Mouse (Mus musculus): ENCODE data around the gene Ift140. TPM values are rescaled to one million over a fixed set of nuclear protein-coding genes. Genes with fewer than 3 reads are reported as not detected.
A peak's percentile ranks its signal among the peaks of the same experiment; 100 is the strongest.

The Ift140 gene
- polyA plus RNA-seq, 1 experiment from 2014 or later = 28.1 TPM

DNA sequence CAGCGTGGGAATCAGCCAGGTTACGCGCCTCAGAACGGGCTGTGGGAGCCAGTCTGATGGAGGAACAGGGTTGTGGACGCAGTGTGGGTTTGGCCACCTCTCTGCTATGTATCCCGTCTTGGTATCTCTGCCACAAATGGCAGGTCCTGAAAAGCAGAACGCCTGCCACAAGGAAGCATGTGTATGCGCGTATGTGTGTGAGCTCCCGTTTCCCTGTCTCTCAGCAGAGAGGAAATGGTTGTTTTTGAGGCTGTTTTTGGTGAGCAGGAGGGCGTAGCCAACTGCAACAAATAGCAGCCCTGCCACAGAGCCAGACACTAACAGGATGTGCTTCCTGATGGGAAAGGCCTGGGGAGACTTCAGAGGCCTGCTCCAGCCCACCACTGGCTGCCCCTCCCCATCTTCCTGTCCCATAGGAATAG lies 65.1 kb downstream of the Ift140 start:
- Histone ChIP-seq H3K4me3 (replicated peaks) (no peak overlapping the region), H3K4me2 (no peak overlapping the region), H3K27me3 (no peaks in the 10 kb centered on the region), H3K9me3 (no peaks in the 10 kb centered on the region), H3K9ac (no peak overlapping the region), H3K36me3 (replicated peaks) (no peaks in the 10 kb centered on the region), H3K27ac (peak overlapping the region; percentile 8; the same call in 1 of the 2 replicates), H3K4me1 (no peaks in the 10 kb centered on the region)
- ATAC-seq (ENCODE audit: low FRiP score) = no peak
- WGBS = 90% methylated on average over 11 of the region's 11 CpGs

DNA sequence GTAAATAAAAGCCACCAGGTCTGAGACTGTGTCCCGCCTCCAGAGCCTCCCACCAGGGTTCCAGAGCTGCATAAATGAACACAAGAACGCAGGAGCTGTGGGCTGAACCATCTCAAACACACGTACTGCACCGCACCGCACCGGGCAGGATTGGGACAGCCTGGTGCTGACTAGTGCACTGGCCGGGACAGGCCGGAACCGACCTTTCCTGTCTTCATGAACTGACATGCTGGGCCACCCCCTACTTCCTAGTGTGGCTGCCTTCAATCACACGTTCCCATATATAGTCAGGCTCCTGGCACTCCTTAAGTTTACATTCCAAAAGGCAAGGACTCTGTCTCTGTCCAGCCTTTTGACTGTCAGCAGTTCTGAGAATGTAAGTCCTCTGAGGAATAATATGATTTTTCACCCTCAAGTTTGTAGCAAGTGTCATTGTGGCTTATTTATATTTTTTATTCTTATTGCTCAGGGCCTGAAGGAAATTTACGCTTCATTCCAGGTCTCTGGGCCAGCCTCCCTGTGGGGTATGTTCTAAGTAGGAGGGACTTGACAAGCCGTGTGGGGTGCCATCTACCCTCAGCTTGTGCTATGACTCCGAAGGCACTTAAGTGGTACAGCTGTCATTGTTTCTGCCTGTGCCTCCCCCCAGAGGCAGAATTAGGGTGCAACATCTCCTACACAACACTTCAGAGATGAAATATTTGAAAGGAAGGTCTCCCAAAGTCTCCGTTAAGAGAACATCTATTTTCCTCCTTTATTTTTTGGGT lies 66.4 kb downstream of the Ift140 start:
- H3K36me3 ChIP-seq (replicated peaks) = no peaks in the 10 kb centered on the region
- H3K4me1 ChIP-seq = no peaks in the 10 kb centered on the region
- H3K27me3 ChIP-seq = no peaks in the 10 kb centered on the region
- no peak overlapping the region for H3K27ac ChIP-seq
- H3K9me3 ChIP-seq = no peaks in the 10 kb centered on the region
- 79% methylated on average over 14 of the region's 14 CpGs for WGBS
- H3K9ac ChIP-seq = no peak overlapping the region
- no peak overlapping the region for H3K4me2 ChIP-seq
- no peak for ATAC-seq (ENCODE audit: low FRiP score)
- H3K4me3 ChIP-seq (replicated peaks) = no peak overlapping the region

DNA sequence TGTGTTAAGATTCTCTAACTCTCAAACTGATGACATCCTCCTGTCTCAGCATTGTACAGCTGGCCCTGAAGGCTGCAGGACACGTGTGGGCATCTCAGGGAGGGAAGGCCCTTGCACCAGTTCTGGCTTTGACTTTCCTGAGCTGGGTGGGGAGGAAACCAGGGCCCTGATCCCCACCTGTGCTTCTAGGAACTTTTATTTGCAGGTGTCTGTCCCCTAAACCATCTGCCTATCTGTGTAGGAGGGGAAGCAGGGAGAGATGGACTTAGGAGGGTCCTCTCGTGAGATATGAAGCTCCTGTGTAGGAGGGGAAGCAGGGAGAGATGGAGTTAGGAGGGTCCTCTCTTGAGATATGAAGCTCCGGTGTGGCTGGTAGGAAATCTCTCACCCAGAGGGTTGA lies 67.0 kb downstream of the Ift140 start:
- Histone ChIP-seq H3K27ac (no peak overlapping the region), H3K27me3 (no peaks in the 10 kb centered on the region), H3K36me3 (replicated peaks) (peaks cover 2% of the 10 kb centered on the region; the same call in 1 of the 2 replicates), H3K4me3 (replicated peaks) (no peak overlapping the region), H3K4me1 (no peaks in the 10 kb centered on the region), H3K9ac (no peak overlapping the region), H3K4me2 (no peak overlapping the region), H3K9me3 (no peaks in the 10 kb centered on the region)
- 70% methylated on average over 3 of the region's 3 CpGs for WGBS
- ATAC-seq (ENCODE audit: low FRiP score) = no peak

DNA sequence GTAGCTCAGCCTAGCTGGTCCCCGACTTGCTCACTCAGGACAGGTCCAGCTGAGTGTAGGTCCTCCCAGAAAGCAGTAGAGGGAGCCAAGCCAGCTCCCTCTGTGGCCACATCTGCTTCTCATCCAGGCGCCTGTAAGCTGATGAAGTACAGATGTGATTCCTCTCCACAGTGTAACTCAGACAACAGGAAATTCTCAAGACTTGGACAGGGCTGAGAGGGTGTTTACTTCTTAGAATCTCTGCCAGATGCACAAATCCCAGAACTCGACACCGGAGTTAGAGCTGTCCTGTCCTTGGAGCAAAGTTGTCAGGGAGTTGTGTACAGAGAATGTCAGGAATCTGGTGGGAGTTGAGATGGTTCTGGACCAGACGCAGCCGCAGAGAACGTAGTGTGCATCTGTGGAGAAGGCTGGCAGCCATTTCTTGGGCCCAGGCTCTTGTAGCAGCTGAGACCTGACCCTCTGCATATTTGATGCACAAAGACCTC lies 67.6 kb downstream of the Ift140 start, which contains the start of gene Tmem204:
Gene Tmem204, minus strand, starts transcription at position 148 of the 488 bp plus-strand sequence.
- ATAC-seq (ENCODE audit: low FRiP score) = no peak
- Histone ChIP-seq H3K27ac (peak within 1 kb of the TSS; percentile 50), H3K27me3 (no peaks in the 10 kb centered on the region), H3K4me2 (no peak within 1 kb of the TSS), H3K9ac (no peak within 1 kb of the TSS), H3K4me1 (no peaks in the 10 kb centered on the region), H3K36me3 (replicated peaks) (peaks cover 6% of the 10 kb centered on the region), H3K9me3 (no peaks in the 10 kb centered on the region), H3K4me3 (replicated peaks) (no peak within 1 kb of the TSS)
- 72% methylated on average over 7 of the region's 7 CpGs for WGBS

DNA sequence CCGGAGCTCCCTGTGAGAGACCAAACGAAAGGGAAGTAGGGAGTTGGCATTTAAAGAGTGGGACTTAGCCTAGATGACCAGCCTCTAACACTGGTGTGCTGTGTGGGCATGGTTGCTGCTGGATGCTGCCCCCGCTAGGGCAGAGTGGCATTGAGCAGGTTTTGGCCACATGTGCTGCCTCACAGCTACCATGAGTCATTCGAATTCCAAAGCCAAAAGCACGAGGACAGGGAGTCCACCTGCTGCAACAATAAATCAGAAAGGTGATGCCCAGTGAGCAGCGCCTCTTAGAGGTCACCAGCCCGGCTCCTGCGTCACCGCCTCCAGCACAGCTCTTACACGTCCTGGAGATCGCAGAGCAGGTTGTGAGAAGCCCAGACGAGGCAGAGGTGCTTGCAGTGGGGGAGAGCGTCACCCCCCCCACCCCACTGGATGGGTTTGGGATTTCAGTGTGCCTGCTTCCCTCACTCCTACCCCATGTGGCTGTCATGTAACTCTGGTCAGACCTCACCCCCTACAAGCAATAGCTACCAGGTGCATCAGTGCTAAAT lies 69.0 kb downstream of the Ift140 start:
- 78% methylated on average over 13 of the region's 13 CpGs for WGBS
- Histone ChIP-seq H3K27me3 (no peaks in the 10 kb centered on the region), H3K9ac (no peak overlapping the region), H3K4me3 (replicated peaks) (no peak overlapping the region), H3K4me2 (no peak overlapping the region), H3K27ac (no peak overlapping the region), H3K9me3 (no peaks in the 10 kb centered on the region), H3K4me1 (no peaks in the 10 kb centered on the region), H3K36me3 (replicated peaks) (peaks cover 17% of the 10 kb centered on the region)
- ATAC-seq (ENCODE audit: low FRiP score) = no peak

DNA sequence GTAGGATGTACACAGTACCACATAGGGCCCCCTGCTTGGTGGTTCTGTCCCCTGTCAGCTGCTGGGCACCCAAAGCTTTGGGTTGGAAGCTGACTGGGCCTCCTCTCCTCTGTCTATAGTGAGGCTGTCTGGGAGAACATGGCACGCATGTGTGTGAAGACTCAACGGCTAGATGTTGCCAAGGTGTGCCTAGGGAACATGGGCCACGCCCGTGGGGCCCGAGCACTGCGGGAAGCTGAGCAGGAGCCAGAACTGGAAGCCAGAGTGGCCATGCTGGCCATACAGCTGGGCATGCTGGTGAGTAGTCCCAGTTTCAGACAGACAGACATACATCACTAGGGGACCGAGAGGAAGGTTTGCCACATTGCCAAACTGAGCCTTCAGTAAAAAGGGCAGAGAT lies 70.8 kb downstream of the Ift140 start:
- Histone ChIP-seq H3K4me1 (no peaks in the 10 kb centered on the region), H3K27me3 (no peaks in the 10 kb centered on the region), H3K27ac (no peak overlapping the region), H3K9me3 (no peaks in the 10 kb centered on the region), H3K4me2 (no peak overlapping the region), H3K9ac (no peak overlapping the region), H3K4me3 (replicated peaks) (no peak overlapping the region), H3K36me3 (replicated peaks) (peaks cover 24% of the 10 kb centered on the region)
- WGBS = 94% methylated on average over 7 of the region's 7 CpGs
- ATAC-seq (ENCODE audit: low FRiP score) = no peak

DNA sequence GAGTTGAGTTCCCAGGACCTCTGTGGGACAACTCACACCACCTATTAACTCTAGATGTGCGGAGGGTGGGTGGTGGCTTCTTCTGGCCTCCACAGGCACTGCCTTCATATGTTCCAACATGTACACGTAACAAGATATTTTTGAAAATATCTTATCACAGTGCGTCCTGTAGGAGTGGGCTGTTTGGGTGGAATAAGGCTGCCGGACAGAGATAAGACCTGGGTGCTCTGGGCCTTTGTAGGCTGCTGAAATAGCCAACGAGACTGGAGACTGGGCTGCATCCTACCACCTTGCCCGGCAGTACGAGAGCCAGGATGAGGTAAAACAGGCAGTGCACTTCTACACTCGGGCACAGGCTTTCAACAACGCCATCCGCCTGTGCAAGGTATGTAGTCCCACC lies 73.3 kb downstream of the Ift140 start:
- H3K27me3 ChIP-seq = no peaks in the 10 kb centered on the region
- no peak overlapping the region for H3K4me2 ChIP-seq
- WGBS = 92% methylated on average over 10 of the region's 10 CpGs
- H3K27ac ChIP-seq = no peak overlapping the region
- ATAC-seq (ENCODE audit: low FRiP score) = no peak
- no peaks in the 10 kb centered on the region for H3K4me1 ChIP-seq
- no peak overlapping the region for H3K9ac ChIP-seq
- no peaks in the 10 kb centered on the region for H3K9me3 ChIP-seq
- peaks cover 44% of the 10 kb centered on the region for H3K36me3 ChIP-seq (replicated peaks)
- H3K4me3 ChIP-seq (replicated peaks) = no peak overlapping the region

DNA sequence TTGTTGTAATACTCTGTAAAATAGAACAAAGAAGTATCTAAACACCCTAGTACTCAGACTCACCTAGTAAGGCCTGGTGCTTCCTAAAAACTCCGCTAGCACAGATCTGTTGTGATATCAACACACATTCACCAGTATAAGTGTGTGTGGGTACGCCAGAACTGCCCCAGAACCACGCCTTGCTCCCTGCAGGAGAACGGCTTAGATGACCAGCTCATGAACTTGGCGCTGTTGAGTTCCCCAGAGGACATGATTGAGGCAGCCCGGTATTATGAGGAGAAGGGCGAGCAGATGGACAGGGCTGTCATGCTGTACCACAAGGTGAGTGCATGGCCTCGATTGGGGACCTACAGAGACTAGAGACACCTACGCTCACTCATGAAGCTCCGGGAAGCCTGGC lies 74.6 kb downstream of the Ift140 start:
- Histone ChIP-seq H3K27ac (no peak overlapping the region), H3K36me3 (replicated peaks) (peaks cover 50% of the 10 kb centered on the region), H3K4me1 (no peaks in the 10 kb centered on the region), H3K9me3 (no peaks in the 10 kb centered on the region), H3K9ac (no peak overlapping the region), H3K27me3 (no peaks in the 10 kb centered on the region), H3K4me3 (replicated peaks) (no peak overlapping the region), H3K4me2 (no peak overlapping the region)
- WGBS = 94% methylated on average over 10 of the region's 10 CpGs
- no peak for ATAC-seq (ENCODE audit: low FRiP score)

DNA sequence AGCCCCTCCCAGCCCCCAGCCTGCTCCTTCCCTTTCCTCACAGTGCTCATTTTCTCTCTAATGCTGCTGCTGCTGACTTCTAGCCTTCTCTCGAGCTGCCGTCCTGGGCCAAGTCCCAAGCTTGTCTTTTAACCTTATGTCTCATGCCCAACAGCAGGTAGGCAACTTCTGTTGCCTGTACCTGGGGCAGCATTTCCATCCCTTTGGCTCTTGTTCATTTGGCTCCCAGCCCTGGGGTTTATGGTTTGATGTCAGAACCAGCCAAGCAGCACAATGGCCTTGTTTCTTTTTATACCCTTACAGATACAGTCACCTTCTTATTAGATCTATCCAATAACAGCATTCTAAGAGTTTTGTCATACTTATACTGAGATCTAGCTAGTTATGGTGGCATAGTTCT lies 80.3 kb downstream of the Ift140 start:
- Histone ChIP-seq H3K4me2 (no peak overlapping the region), H3K36me3 (replicated peaks) (peaks cover 70% of the 10 kb centered on the region), H3K9ac (no peak overlapping the region), H3K27me3 (no peaks in the 10 kb centered on the region), H3K4me1 (no peaks in the 10 kb centered on the region), H3K4me3 (replicated peaks) (no peak overlapping the region), H3K27ac (no peak overlapping the region), H3K9me3 (no peaks in the 10 kb centered on the region)
- WGBS = 87% methylated on average over 2 of the region's 2 CpGs
- ATAC-seq (ENCODE audit: low FRiP score) = no peak

DNA sequence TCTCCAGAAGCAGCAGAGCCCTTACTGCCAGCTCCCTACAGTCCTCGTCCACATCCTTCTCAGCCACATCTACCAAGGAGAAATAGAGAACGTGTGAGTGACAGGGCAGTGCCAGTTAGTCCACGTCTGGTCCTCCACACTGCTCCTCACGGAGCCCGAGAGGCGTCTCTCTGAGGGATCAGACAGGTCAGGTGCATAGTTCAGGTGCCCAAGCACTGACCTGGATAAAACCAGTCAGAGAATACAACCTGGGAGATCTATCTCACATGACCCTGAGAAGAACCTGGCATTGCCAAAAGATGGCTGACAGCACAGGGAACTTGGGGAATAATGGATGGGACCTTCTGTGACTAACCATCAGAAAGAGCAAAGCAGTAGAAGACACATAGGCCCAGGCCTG lies 84.2 kb downstream of the Ift140 start:
- no peaks in the 10 kb centered on the region for H3K4me1 ChIP-seq
- no peaks in the 10 kb centered on the region for H3K27me3 ChIP-seq
- H3K4me2 ChIP-seq = no peak overlapping the region
- H3K27ac ChIP-seq = no peak overlapping the region
- H3K4me3 ChIP-seq (replicated peaks) = no peak overlapping the region
- no peak for ATAC-seq (ENCODE audit: low FRiP score)
- no peaks in the 10 kb centered on the region for H3K9me3 ChIP-seq
- no peak overlapping the region for H3K9ac ChIP-seq
- 90% methylated on average over 6 of the region's 6 CpGs for WGBS
- H3K36me3 ChIP-seq (replicated peaks) = peaks cover 81% of the 10 kb centered on the region

DNA sequence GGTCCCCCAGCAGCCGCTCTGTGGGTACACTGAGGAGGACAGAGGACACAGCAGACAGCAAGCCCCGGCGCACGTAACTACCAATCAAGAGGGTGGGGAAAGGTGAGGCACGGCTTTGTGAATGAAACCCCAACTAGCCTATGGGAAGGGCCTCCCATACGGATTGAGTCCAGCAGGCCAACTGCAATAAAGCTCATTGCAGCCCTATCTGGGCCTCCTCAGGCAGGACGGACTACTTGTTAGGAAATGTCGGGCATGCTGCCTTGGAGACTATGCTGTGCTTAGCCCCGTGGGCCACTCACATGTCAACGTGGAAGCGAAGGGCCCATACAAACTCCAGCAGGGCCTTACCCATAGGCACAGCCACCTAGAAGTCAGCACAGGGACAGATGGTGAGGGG lies 85.5 kb downstream of the Ift140 start:
- peaks cover 93% of the 10 kb centered on the region for H3K36me3 ChIP-seq (replicated peaks)
- no peak overlapping the region for H3K27ac ChIP-seq
- H3K27me3 ChIP-seq = no peaks in the 10 kb centered on the region
- no peaks in the 10 kb centered on the region for H3K9me3 ChIP-seq
- ATAC-seq (ENCODE audit: low FRiP score) = no peak
- H3K4me1 ChIP-seq = no peaks in the 10 kb centered on the region
- H3K4me2 ChIP-seq = no peak overlapping the region
- WGBS = 92% methylated on average over 11 of the region's 11 CpGs
- no peak overlapping the region for H3K4me3 ChIP-seq (replicated peaks)
- no peak overlapping the region for H3K9ac ChIP-seq

DNA sequence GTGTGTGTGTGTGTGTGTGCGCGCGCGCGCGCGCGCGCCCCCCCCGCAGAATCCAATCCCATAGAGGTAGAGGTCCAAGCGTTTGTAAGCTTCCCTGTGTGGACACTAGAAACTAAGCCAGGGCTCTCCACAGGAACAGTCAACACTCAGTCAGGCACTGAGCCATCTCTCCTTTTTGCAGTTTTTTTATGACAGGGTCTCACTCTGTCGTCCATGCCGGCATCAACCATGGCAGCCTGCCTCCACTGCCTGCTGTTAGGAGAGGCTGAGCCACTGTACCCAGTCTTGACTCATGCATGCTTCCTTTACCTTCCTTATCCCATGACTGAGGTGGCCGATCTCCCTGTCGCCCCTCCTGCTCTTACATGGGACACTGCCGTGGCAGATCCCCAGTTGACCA lies 91.9 kb downstream of the Ift140 start:
- no peak overlapping the region for H3K4me2 ChIP-seq
- H3K27me3 ChIP-seq = no peaks in the 10 kb centered on the region
- ATAC-seq (ENCODE audit: low FRiP score) = no peak
- H3K9ac ChIP-seq = no peak overlapping the region
- peaks cover 82% of the 10 kb centered on the region for H3K36me3 ChIP-seq (replicated peaks)
- WGBS = 97% methylated on average over 14 of the region's 16 CpGs
- H3K4me1 ChIP-seq = no peaks in the 10 kb centered on the region
- H3K27ac ChIP-seq = no peak overlapping the region
- no peak overlapping the region for H3K4me3 ChIP-seq (replicated peaks)
- no peaks in the 10 kb centered on the region for H3K9me3 ChIP-seq

DNA sequence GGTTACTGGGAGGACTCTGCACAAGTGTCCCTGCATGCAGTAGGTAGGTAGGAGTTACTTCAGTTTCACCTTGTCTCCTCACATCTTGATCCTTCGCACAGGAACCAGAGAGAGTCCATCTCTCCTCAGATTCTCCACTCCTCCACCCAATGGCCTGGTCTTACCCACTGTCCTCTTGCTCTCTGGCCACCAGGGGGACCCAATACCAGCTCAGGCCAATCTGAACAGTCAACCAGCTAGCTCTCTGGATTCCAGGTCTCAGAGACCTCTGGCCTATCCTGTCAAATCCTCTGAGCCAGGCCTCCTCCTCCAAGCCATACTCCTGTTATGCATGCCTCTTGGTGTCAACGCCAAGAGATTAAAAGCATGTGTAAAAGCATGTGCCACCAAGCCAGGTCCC lies 93.7 kb downstream of the Ift140 start:
- Histone ChIP-seq H3K27me3 (no peaks in the 10 kb centered on the region), H3K4me3 (replicated peaks) (no peak overlapping the region), H3K27ac (no peak overlapping the region), H3K9me3 (no peaks in the 10 kb centered on the region), H3K4me2 (no peak overlapping the region), H3K4me1 (peaks cover 2% of the 10 kb centered on the region), H3K36me3 (replicated peaks) (peaks cover 71% of the 10 kb centered on the region), H3K9ac (no peak overlapping the region)
- no peak for ATAC-seq (ENCODE audit: low FRiP score)
- 91% methylated on average over 2 of the region's 2 CpGs for WGBS

Measured in forebrain, embryonic 12.5 days (tissue).